Mouse (Mus musculus): ENCODE results near the gene Gm3558.
"Not testable (repeated sequence)": the region's sequence is repeated elsewhere in the genome, so short reads cannot be mapped to it uniquely, and the experiment has no call there.

- TF ChIP-seq GATA1, TAL1 (IDR thresholded peaks at IDR 0.05; ENCODE audit: low read length): not testable (repeated sequence)
Observed at GRCm38 (mm10) chr14:7567890-7568289, 476 bp downstream of the Gm3558 start.

All from erythroblast, embryonic 14.5 days (primary cell).